Mouse (Mus musculus) heart, embryonic 14.5 days (tissue): ENCODE results near the gene Gm5105. TPM values are rescaled to one million over a fixed set of nuclear protein-coding genes. Genes with fewer than 3 reads are reported as not detected.

Experiments
- ATAC-seq: fragments of 200-750 bp; cut with Nextera tagmentation; 2 replicates; pipeline ENCODE4 v1.8.0; 2017; ENCODE audit warnings: low read depth, moderate TSS enrichment; ENCODE audit not compliant: insufficient number of reproducible peaks, insufficient read depth, low FRiP score
- H3K27ac ChIP-seq, 2 experiments: fragments of 200-500 bp in 1 of 2; fragments of 300-500 bp in 1 of 2; sonication (generic) in 1 of 2; replicated peaks in 1 of 2; 2 replicates each; pipeline ENCODE4 v1.5.1; 2012 to 2014; ENCODE audit warnings: low read depth in 2 of 2, low read length in 2 of 2, control low read depth in 1 of 2, mild to moderate bottlenecking in 1 of 2, mixed read lengths in 1 of 2; ENCODE audit not compliant: control insufficient read depth in 1 of 2, insufficient read depth in 1 of 2
- H3K27me3 ChIP-seq: fragments of 300-500 bp; sonication (generic); 2 replicates; pipeline ENCODE4 v1.6.1; 2014; ENCODE audit warnings: mild to moderate bottlenecking, low read length, control low read depth; ENCODE audit not compliant: control insufficient read depth, insufficient read depth
- H3K36me3 ChIP-seq: fragments of 300-500 bp; sonication (generic); 2 replicates; pipeline ENCODE4 v1.6.1; 2014; ENCODE audit warnings: mild to moderate bottlenecking, control low read depth, low read length, mixed read lengths; ENCODE audit not compliant: control insufficient read depth, insufficient read depth
- H3K4me1 ChIP-seq, 2 experiments: fragments of 200-500 bp in 1 of 2; fragments of 300-500 bp in 1 of 2; sonication (generic) in 1 of 2; 2 replicates each; pipeline ENCODE4 v1.6.1; 2012 to 2014; ENCODE audit warnings: low read length in 2 of 2, control low read depth in 1 of 2, mixed read lengths in 1 of 2; ENCODE audit not compliant: control insufficient read depth in 2 of 2, insufficient read depth in 2 of 2
- H3K4me2 ChIP-seq: fragments of 300-500 bp; sonication (generic); 2 replicates; pipeline ENCODE4 v1.6.1; 2014; ENCODE audit warnings: mild to moderate bottlenecking, low read length
- H3K4me3 ChIP-seq, 2 experiments: fragments of 200-500 bp in 1 of 2; fragments of 300-500 bp in 1 of 2; sonication (generic) in 1 of 2; 2 replicates each; pipeline ENCODE4 v1.5.1; 2012 to 2014; ENCODE audit warnings: low read length in 2 of 2, mild to moderate bottlenecking in 2 of 2, control low read depth in 1 of 2, low read depth in 1 of 2, moderate library complexity in 1 of 2; ENCODE audit not compliant: control insufficient read depth in 1 of 2, insufficient read depth in 1 of 2
- H3K9ac ChIP-seq: fragments of 300-500 bp; sonication (generic); 2 replicates; pipeline ENCODE4 v1.6.1; 2014; ENCODE audit warnings: mild to moderate bottlenecking, low read length
- H3K9me3 ChIP-seq: fragments of 300-500 bp; sonication (generic); 2 replicates; pipeline ENCODE4 v1.6.1; 2016; ENCODE audit warnings: low read length, control low read depth; ENCODE audit not compliant: control insufficient read depth
- WGBS: fragments of 180-500 bp; shearing (Covaris S2); extraction: QIAGEN DNeasy Blood & Tissue Kit; methylation state at CpG from one replicate; pipeline ENCODE4 v1.1.7; 2014; 5-methylcytosine and 5-hydroxymethylcytosine counted together
- polyA plus RNA-seq: library from polyadenylated mRNA; unstranded; fragments of >200 nt; fragmentation: Nextera tagmentation; extraction: Ambion mirVana; gene quantifications from 2 replicates; pipeline ENCODE4 v1.2.1, GENCODE M21; 2014

Gene Gm5105
- polyA plus RNA-seq, 1 experiment from 2014 or later, result 0.57 TPM

DNA sequence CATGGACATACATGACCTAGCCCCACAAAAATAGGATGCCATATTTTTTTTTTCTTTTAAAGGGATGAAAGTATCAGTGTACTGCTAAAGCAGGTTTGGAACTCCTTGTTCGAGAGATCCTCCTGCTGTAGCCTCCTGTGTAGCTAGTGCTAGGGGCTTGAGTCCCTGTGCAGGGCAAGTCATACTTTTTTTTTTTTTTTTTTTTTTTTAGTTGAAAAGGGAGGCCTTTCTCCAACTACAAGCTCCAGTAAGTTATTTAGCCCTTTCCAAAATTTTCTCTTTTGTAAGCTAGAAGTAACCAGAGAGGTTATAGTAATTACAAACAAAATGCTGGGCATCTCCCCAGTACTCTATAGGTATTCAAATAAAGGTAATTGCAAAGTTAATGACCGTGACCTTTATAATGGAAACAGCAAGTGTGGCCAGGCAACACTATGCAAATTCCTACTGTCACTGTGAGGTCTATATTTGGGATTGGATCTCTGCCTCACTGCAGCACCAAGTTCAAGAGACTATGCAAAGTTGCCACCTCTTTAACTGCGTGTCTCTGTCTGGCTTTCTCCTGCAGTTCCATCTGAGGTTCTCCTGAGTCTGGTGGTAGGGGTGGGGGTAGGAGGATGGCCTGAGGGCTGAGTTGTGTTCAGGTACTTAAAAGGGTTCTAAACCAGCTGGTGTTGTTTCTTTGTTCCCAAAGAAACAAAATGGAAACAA is 25.4 kb downstream of the Gm5105 start:
- no peak overlapping the region for H3K4me3 ChIP-seq
- H3K4me2 ChIP-seq, result no peak overlapping the region
- no peaks in the 10 kb centered on the region for H3K27me3 ChIP-seq
- H3K36me3 ChIP-seq, result no peaks in the 10 kb centered on the region
- ATAC-seq, result no peak
- 49% methylated on average over 3 of the region's 3 CpGs for WGBS
- no peak overlapping the region for H3K9ac ChIP-seq
- peak overlapping the region; percentile 56 to 71 for H3K27ac ChIP-seq
- H3K9me3 ChIP-seq, result peaks cover 3% of the 10 kb centered on the region; the same call in 1 of the 2 replicates
- peaks cover 5 to 13% of the 10 kb centered on the region in 2 experiments for H3K4me1 ChIP-seq

DNA sequence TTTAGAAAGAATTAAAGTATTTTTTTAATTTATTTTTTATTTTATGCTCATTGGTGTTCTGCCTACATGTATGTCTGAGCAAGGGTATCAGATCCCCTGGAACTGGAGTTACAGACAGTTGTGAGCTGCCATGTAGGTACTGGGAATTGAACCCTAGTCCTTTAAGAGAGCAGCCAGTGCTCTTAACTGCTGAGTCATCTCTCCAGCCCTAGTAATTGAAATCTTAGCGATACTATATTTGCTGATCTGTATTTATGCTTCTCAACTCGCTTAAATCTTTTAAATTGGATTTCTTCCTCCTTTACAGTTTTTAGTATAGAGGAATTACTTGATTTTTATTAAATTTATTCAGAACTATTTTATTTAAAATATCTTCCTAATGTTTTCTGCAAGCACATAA is 26.2 kb downstream of the Gm5105 start:
- Histone ChIP-seq H3K27me3 (no peaks in the 10 kb centered on the region), H3K36me3 (no peaks in the 10 kb centered on the region), H3K9ac (no peak overlapping the region), H3K4me1 (peaks cover 5 to 13% of the 10 kb centered on the region in 2 experiments), H3K9me3 (peaks cover 3% of the 10 kb centered on the region; the same call in 1 of the 2 replicates), H3K4me3 (no peak overlapping the region), H3K4me2 (no peak overlapping the region), H3K27ac (peak overlapping the region in 1 of 2 experiments; percentile 56; a peak in 1 of 4 replicates)
- 67% methylated on average over 2 of the region's 2 CpGs for WGBS
- no peak for ATAC-seq

DNA sequence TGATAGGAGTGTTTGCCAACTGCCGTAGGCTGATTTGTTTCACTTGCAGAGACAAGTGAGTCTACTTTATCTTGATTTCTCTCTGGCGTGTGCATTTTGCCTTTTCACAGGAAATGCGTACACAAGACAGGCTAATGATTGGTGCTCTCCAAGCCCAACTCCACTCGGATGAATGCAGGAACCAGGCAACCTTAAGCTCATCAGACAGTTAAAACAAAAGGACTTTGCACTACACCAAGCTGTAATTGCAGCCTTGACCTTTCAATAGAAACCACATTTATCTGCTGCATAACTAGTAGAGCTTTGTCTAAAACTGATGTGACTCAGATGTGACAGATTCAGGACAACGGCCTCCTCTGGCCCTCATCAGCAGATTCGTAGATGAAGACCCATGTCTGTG is 33.2 kb downstream of the Gm5105 start:
- no peaks in the 10 kb centered on the region for H3K27me3 ChIP-seq
- peaks cover 0 to 5% of the 10 kb centered on the region in 2 experiments; a peak in 1 of 4 replicates for H3K4me1 ChIP-seq
- no peaks in the 10 kb centered on the region for H3K36me3 ChIP-seq
- 51% methylated on average over 6 of the region's 6 CpGs for WGBS
- no peak overlapping the region for H3K4me2 ChIP-seq
- 0 out of 4 replicates have a peak overlapping the region, but pooled peaks of 1 of the 2 experiments have one; percentile 6 for H3K27ac ChIP-seq
- no peak overlapping the region for H3K9ac ChIP-seq
- ATAC-seq, result no peak
- 0 out of 2 replicates have a peak, but pooled peaks cover 3% of the 10 kb centered on the region for H3K9me3 ChIP-seq
- H3K4me3 ChIP-seq, result no peak overlapping the region

DNA sequence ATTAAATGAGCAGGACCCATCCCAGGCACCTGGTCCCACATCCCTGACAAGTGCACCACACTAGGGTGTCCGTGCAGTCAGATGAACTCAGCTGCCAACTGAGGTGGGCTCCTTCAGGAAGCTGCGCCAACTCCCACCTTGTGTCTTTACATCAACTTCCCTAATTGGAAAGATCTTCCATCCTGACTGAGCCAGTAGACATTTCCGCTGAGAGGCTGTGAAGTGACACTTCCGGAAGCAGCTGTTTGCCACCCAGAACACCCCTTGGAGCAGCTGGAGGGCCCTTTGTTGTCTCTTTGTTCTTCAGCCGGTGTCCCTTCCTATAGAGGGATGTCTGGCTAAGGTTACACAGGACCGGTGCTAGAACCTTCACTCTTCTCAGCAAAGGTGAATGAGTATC is 36.6 kb downstream of the Gm5105 start:
- no peak for ATAC-seq
- no peak overlapping the region for H3K27ac ChIP-seq
- peaks cover 5 to 13% of the 10 kb centered on the region in 2 experiments; a peak in 3 of 4 replicates for H3K4me1 ChIP-seq
- H3K9ac ChIP-seq, result no peak overlapping the region
- no peaks in the 10 kb centered on the region for H3K36me3 ChIP-seq
- WGBS, result 80% methylated on average over 6 of the region's 6 CpGs
- H3K4me2 ChIP-seq, result no peak overlapping the region
- H3K9me3 ChIP-seq, result no peaks in the 10 kb centered on the region
- no peak overlapping the region for H3K4me3 ChIP-seq
- H3K27me3 ChIP-seq, result no peaks in the 10 kb centered on the region

DNA sequence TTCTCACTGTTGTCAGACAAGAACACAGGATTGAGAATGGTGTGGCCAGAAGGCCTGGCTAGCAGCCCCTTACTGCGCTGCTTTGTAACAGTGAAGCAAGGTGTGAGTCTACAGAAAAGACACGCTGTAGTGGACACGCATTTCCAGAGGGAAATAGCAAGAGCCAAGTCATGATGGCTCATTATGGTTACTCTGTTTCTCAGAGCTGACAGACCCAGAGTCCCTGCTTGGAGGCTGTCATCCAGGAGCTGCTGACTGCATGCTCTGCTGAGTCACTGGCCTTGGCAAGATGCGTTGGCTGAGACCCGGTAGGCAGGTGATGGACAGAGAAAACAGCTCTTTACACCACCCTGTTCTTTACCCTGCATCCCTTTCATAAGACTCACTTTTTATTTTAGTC is 37.8 kb downstream of the Gm5105 start:
- H3K36me3 ChIP-seq, result no peaks in the 10 kb centered on the region
- 86% methylated on average over 5 of the region's 5 CpGs for WGBS
- H3K9ac ChIP-seq, result no peak overlapping the region
- no peaks in the 10 kb centered on the region for H3K27me3 ChIP-seq
- no peak overlapping the region for H3K27ac ChIP-seq
- no peak overlapping the region for H3K4me2 ChIP-seq
- peaks cover 5 to 13% of the 10 kb centered on the region in 2 experiments; a peak in 3 of 4 replicates for H3K4me1 ChIP-seq
- no peak overlapping the region for H3K4me3 ChIP-seq
- H3K9me3 ChIP-seq, result no peaks in the 10 kb centered on the region
- ATAC-seq, result no peak

DNA sequence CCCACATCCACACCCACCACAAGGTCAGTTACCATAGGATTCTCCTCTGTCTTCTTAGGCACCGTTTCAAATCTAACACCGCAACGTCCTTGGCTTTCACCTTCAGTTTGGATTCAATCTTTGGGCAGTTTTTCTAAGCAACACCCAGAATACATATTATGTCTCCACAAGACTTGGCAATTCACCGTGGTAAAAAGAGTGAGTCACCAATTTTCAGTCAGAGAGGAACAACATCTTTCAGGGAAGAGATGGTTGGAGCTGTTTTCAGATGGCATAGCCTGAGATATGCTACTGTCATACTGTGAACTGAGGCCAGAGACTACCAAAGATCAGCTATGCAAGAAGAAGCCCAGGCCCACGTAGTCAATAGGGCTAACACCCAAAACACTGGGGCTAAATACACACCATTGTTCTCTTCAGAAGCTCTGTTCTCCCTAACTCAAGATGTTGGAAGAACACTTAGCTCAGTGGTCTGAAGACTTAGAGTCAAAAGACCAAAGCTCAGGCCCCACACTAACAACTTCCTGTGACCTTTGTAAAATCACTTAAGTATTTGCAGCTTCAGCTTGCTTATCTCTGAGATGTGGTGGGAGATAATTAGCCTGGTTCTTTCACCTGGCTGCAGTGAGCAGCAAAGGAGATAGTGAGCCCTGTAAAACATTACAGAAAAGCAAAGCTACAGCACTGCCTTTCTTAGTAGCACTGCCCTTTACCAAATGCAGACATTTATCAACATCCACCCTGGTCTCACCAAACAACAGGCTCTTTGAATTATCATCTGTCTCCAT is 39.4 kb downstream of the Gm5105 start:
- Histone ChIP-seq H3K27me3 (no peaks in the 10 kb centered on the region), H3K9ac (no peak overlapping the region), H3K4me2 (no peak overlapping the region), H3K36me3 (no peaks in the 10 kb centered on the region), H3K9me3 (no peaks in the 10 kb centered on the region), H3K4me3 (no peak overlapping the region), H3K4me1 (peaks cover 5 to 9% of the 10 kb centered on the region in 2 experiments; a peak in 3 of 4 replicates), H3K27ac (0 out of 4 replicates have a peak overlapping the region, but pooled peaks of 1 of the 2 experiments have one; percentile 24)
- 65% methylated on average over 5 of the region's 5 CpGs for WGBS
- no peak for ATAC-seq

DNA sequence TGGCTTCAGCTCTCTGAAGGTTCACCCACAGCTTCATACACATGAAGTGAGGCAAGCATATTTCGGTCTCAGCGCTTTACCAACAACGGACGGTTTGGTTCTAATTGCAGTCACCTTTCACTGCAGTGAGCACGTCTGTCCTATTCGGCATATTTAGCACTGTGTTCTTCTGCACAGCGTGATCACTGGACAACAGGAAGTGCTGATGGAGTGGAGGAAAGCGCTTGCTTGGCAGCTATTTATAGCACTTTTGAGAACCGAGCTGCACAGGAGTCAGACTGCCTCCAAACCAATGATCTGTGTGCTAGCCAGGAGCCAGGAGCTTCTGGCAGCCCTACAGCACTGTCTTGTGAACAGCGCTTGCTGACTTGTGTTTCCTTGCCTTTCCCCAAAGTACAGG is 40.9 kb downstream of the Gm5105 start:
- peak overlapping the region; percentile 23 for H3K4me2 ChIP-seq

More for the DNA sequence above, 40.9 kb downstream of the Gm5105 start:
- H3K27ac ChIP-seq, result peak overlapping the region; percentile 78 to 95
- H3K4me1 ChIP-seq, result peaks cover 5 to 9% of the 10 kb centered on the region in 2 experiments; a peak in 3 of 4 replicates
- H3K9me3 ChIP-seq, result no peaks in the 10 kb centered on the region
- WGBS, result 23% methylated on average over 10 of the region's 10 CpGs
- no peaks in the 10 kb centered on the region for H3K27me3 ChIP-seq
- ATAC-seq, result peak; percentile 61; the same call in 1 of the 2 replicates
- H3K4me3 ChIP-seq, result peak overlapping the region in 1 of 2 experiments; percentile 23; a peak in 1 of 4 replicates
- H3K9ac ChIP-seq, result 0 out of 2 replicates have a peak overlapping the region, but pooled peaks have one; percentile 8
- no peaks in the 10 kb centered on the region for H3K36me3 ChIP-seq
